Mouse (Mus musculus) left cerebral cortex, adult 11 months (tissue): ENCODE results near the gene Gm3015.
"Not testable (repeated sequence)": the region's sequence is repeated elsewhere in the genome, so short reads cannot be mapped to it uniquely, and the experiment has no call there.

ENCODE experiments used
- DNase-seq: peaks from one replicate; pipeline ENCODE4 v3.0.0; 2022; ENCODE audit warnings: low spot score

Gene Gm3015

GRCm38 (mm10) chr14:42768721-42769120 lies at the start of gene Gm3015:
Gm3015 (minus strand) TSS chr14:42768821.
- DNase-seq = not testable (repeated sequence)

- DNase-seq = not testable (repeated sequence)
Measured at GRCm38 (mm10) chr14:42797887-42798286, 29.3 kb upstream of the Gm3015 start, which contains the start of gene Gm10377. Gm10377 (minus strand) TSS chr14:42797987.
